Mouse (Mus musculus): ENCODE results near the gene Shld2.

The Shld2 gene

GRCm38 (mm10) chr14:34310234-34310965, at the start of gene Shld2, which contains the start of gene Glud1:
Gene Shld2 (minus strand): TSS chr14:34310493.
Gene Glud1 (plus strand): TSS chr14:34310727.
- DNase-seq (ENCODE audit: low spot score in 2 of 2) = peak; percentile 94 to 98

GRCm38 (mm10) chr14:34359676-34360244, 49.5 kb upstream of the Shld2 start:
- DNase-seq (ENCODE audit: low spot score in 2 of 2) = no peak

- no peak for DNase-seq (ENCODE audit: low spot score in 2 of 2)
These were observed 47.6 kb upstream of the Shld2 start for GRCm38 (mm10) chr14:34357671-34358455.

- DNase-seq (ENCODE audit: low spot score in 2 of 2) = no peak
These were observed 45.0 kb upstream of the Shld2 start, which contains the start of gene Fam25c for GRCm38 (mm10) chr14:34355301-34355700. Gene Fam25c (minus strand): TSS chr14:34355433.

GRCm38 (mm10) chr14:34354456-34354855, 44.2 kb upstream of the Shld2 start:
- no peak for DNase-seq (ENCODE audit: low spot score in 2 of 2)

- no peak for DNase-seq (ENCODE audit: low spot score in 2 of 2)
These were observed 43.0 kb upstream of the Shld2 start for GRCm38 (mm10) chr14:34353326-34353725.

- no peak for DNase-seq (ENCODE audit: low spot score in 2 of 2)
These were observed 42.2 kb upstream of the Shld2 start for GRCm38 (mm10) chr14:34352523-34352922.

GRCm38 (mm10) chr14:34351660-34352059, 41.4 kb upstream of the Shld2 start:
- DNase-seq (ENCODE audit: low spot score in 2 of 2) = no peak

GRCm38 (mm10) chr14:34349007-34349406, 38.7 kb upstream of the Shld2 start:
- no peak for DNase-seq (ENCODE audit: low spot score in 2 of 2)

GRCm38 (mm10) chr14:34348301-34348700, 38.0 kb upstream of the Shld2 start:
- no peak for DNase-seq (ENCODE audit: low spot score in 2 of 2)

GRCm38 (mm10) chr14:34347084-34347483, 36.8 kb upstream of the Shld2 start:
- DNase-seq (ENCODE audit: low spot score in 2 of 2) = no peak

GRCm38 (mm10) chr14:34345771-34346566, 35.7 kb upstream of the Shld2 start:
- DNase-seq (ENCODE audit: low spot score in 2 of 2) = no peak

GRCm38 (mm10) chr14:34344361-34344760, 34.1 kb upstream of the Shld2 start:
- DNase-seq (ENCODE audit: low spot score in 2 of 2) = no peak

- DNase-seq (ENCODE audit: low spot score in 2 of 2) = no peak
These were observed 32.8 kb upstream of the Shld2 start for GRCm38 (mm10) chr14:34343078-34343477.

GRCm38 (mm10) chr14:34341993-34342392, 31.7 kb upstream of the Shld2 start:
- DNase-seq (ENCODE audit: low spot score in 2 of 2) = no peak

- no peak for DNase-seq (ENCODE audit: low spot score in 2 of 2)
These were observed 29.2 kb upstream of the Shld2 start for GRCm38 (mm10) chr14:34339446-34339845.

- no peak for DNase-seq (ENCODE audit: low spot score in 2 of 2)
These were observed 22.2 kb upstream of the Shld2 start for GRCm38 (mm10) chr14:34332476-34332875.

GRCm38 (mm10) chr14:34331886-34332285, 21.6 kb upstream of the Shld2 start:
- DNase-seq (ENCODE audit: low spot score in 2 of 2) = no peak

GRCm38 (mm10) chr14:34330657-34331158, 20.4 kb upstream of the Shld2 start:
- DNase-seq (ENCODE audit: low spot score in 2 of 2) = no peak

GRCm38 (mm10) chr14:34327618-34328017, 17.3 kb upstream of the Shld2 start:
- DNase-seq (ENCODE audit: low spot score in 2 of 2) = no peak

- no peak for DNase-seq (ENCODE audit: low spot score in 2 of 2)
These were observed 16.3 kb upstream of the Shld2 start for GRCm38 (mm10) chr14:34326606-34327005.
